Mouse (Mus musculus) brain, embryonic 18.5 days (tissue): Measurements from ENCODE around the gene Adap2.
"Not testable (repeated sequence)": the region's sequence is repeated elsewhere in the genome, so short reads cannot be mapped to it uniquely, and the experiment has no call there.

Experiments
- DNase-seq: peaks from one replicate; pipeline ENCODE4 v3.0.0-alpha.2; 2012; ENCODE audit warnings: low read depth, low spot score

The Adap2 gene

DNA sequence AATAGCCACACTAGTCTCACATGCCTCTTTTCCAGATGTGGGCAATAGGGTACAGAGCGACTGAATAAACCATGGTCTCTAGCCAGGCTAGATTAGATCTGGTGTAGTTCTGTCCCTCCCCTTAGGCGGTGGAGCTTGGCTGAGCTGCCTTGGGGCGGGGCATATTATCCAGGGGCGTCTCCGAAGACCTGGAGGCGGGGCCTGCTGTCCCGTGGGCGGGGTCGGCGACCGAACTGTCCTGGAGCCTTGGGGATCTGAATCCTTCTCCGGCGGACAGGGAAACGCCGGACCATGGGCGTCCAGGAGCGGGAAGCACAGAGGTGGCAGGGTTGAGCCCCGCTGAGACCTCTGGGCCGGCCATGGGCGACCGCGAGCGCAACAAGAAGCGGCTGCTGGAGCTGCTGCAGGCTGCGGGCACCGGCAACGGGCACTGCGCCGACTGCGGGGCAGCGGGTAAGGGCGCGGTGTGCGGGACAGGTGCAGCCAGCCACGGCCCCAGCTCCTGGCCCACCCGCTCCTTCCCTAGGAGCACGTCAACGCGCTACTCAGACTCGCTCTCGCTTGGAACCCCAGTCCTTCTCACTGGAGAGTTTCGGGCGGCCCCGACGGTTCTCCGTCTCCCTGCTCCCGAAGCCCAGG, at the start of gene Adap2:
TSS of gene Adap2 (plus strand) at position 249 of the 639 bp plus-strand sequence.
- no peak for DNase-seq

DNA sequence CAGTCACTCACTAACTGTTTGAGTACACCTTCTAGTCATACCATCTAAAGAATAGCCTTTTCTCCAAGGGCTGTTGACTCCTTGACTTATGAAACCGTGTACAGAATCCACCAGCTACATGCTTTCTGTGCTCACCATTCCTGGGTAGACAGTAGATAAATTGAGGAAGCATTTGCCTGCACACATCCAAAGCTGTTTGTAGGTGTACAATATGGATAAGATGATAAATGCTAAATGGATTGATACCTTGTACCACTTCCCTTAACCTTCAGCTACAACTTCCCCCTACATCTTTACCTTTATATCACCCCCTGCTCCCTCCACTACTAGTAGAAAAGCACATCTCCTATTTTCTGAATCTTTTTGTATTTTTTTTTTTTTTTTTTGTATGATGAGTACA, 49.5 kb upstream of the Adap2 start:
- no peak for DNase-seq

DNA sequence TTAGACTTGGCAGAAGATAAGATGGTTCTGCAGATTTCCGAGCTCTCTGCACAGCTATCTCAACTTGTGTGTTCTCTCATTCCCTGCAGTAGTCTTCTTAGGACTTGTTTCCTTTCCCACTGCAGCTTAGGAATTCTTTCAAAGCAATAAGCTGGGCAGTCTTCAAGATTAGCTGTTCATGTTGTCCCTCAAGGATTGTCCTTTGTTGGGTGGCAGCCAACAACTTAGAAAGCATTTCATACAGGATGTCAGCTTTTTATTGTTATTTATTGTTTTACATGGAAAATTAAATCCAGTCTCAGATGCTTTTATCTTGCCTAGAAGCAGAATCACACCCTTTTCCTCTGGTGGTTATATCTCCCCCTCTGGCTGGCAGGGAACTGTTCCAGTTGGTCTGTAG, 37.5 kb upstream of the Adap2 start:
- no peak for DNase-seq

DNA sequence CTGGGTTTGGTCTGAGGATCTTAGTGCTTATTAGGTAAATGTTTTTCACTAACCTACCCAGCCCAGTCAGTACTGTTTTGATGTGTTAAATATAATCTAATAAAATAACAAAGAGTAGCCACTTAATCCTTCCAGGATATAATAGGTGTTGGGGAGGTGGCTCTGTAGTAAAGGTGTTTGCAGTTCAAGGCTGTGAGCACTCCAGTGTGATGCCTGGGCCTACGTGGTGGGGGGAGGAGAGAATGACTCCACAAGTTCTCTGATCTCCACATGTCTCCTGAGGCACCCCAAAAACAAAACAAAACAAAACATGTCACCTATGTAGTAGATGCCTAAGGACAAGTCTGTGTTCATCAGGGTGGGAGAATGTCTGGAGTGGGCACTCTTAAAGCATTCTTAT, 21.9 kb upstream of the Adap2 start:
- no peak for DNase-seq

GRCm38 (mm10) chr11:80134744-80135143, 19.2 kb upstream of the Adap2 start:
- no peak for DNase-seq

GRCm38 (mm10) chr11:80135954-80136683, 17.8 kb upstream of the Adap2 start:
- DNase-seq = no peak

- DNase-seq = no peak
These were observed 17.1 kb upstream of the Adap2 start for GRCm38 (mm10) chr11:80136786-80137185.

- DNase-seq = no peak
These were observed 16.1 kb upstream of the Adap2 start for GRCm38 (mm10) chr11:80137773-80138172.

GRCm38 (mm10) chr11:80141825-80142521, 11.9 kb upstream of the Adap2 start, which contains the start of gene Tefm:
TSS of gene Tefm (minus strand) at chr11:80142175.
- peak; percentile 77 for DNase-seq

GRCm38 (mm10) chr11:80142872-80143271, 11.0 kb upstream of the Adap2 start:
- DNase-seq = no peak

DNA sequence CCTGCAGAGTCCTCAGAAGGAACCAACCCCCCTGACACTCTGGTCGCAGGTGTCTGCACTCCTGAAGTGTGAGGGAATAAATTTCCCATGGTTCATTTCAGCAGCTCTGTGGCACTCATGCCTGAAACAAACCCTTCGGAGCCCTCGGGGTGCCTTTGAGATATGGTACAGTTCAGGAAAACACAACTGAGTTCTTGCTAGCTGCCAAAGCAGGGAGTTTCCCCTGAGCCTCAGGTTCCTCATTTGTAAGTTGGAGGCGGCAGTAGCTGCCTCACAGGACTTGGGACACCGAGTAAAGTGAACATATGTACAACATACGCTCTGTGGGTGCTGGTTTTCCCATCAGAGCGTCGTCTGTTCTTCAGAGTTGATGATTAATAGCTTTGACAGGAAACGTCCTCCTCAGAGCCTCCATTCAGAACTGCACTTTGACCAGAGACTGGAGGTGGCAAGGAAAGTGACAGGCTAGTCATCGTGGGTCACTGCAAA, 8.1 kb upstream of the Adap2 start:
- no peak for DNase-seq

- no peak for DNase-seq
These were observed 6.2 kb upstream of the Adap2 start for GRCm38 (mm10) chr11:80147748-80148147.

DNA sequence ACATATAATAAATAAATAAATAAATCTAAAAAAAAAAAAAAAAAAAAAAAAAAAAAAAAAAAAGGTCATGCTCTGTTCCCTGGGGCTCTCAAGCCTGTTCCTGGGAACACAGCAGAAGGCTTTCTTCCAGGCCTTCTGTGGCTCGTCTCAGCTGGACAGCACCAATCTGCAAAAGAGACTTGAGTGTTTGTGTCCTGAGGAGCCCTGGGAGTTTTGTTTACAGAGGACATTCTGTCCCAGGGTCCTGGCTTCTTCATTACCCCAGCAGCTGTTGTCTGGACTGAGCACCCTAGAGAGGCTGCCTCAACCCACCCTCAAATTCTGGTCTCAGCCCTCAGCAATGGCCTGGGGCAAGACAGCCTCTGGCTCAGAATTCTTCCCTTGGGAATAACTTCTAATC, 5.6 kb upstream of the Adap2 start:
- DNase-seq = no peak

DNA sequence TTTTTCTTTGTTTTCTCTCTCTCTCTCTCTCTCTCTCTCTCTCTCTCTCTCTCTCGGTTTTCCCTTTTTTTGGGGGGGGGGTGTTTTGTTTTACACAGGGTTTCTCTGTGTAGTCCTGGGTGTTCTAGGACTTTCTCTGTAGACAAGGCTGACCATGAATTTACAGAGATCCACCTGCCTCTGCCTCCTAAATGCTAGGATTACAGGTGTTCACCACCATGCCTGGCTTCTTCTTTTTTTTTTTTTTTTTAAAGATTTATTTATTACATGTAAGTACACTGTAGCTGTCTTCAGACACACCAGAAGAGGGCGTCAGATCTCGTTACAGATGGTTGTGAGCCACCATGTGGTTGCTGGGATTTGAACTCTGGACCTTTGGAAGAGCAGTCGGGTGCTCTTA, 4.9 kb upstream of the Adap2 start:
- DNase-seq = not testable (repeated sequence)

- no peak for DNase-seq
These were observed 4.4 kb upstream of the Adap2 start for GRCm38 (mm10) chr11:80149412-80150023.

DNA sequence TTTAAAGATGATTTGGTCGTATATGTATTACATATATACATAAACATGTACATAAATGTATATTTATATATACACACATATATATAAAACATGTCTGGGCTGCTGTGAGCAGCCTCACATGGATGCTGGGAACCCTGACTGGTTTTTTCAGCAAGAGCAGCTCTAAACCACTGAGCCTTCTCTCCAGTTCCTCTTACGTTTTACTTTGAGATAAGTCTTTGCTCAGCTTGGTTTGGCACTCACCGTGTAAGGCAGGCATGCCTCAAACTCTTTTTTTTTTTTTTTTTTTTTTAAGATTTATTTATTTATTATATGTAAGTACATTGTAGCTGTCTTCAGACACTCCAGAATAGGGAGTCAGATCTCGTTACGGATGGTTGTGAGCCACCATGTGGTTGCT, 3.3 kb upstream of the Adap2 start:
- no peak for DNase-seq

GRCm38 (mm10) chr11:80151541-80151940, 2.4 kb upstream of the Adap2 start:
- no peak for DNase-seq

- no peak for DNase-seq
These were observed 1.5 kb upstream of the Adap2 start for GRCm38 (mm10) chr11:80152376-80152775.

GRCm38 (mm10) chr11:80154501-80154900, 596 bp downstream of the Adap2 start:
- no peak for DNase-seq

GRCm38 (mm10) chr11:80155541-80155940, 1.6 kb downstream of the Adap2 start:
- DNase-seq = no peak

DNA sequence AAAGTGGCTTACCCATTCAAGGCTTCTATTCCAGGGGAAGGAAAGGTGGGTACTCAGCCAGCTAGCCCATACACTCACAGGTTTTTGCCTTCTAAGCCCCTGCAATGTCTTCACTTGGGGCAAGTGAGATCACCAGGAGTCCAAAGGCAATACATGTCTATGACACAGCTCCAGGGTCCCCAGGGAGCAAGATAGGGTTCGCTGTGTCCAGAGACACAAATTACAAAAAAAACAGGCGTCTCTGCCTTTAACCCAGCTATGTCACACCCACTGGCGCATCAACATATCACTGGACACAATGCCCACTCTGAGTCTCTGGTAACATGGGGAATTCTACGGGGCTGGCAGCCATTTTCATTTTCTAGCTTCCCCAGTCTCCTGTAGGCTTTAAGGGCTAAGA, 2.1 kb downstream of the Adap2 start:
- DNase-seq = no peak

GRCm38 (mm10) chr11:80156841-80157240, 2.9 kb downstream of the Adap2 start:
- DNase-seq = no peak
